Mouse (Mus musculus): Measurements from ENCODE around the gene Tnfrsf25. TPM values are rescaled to one million over a fixed set of nuclear protein-coding genes. Genes with fewer than 3 reads are reported as not detected.
A peak's percentile ranks its signal among the peaks of the same experiment; 100 is the strongest.

Gene Tnfrsf25
- polyA plus RNA-seq, 1 experiment from 2014 or later: 0.94 TPM

GRCm38 (mm10) chr4:152108673-152109072 lies 7.1 kb upstream of the Tnfrsf25 start:
- Histone ChIP-seq H3K36me3 (peaks cover 50% of the 10 kb centered on the region), H3K9me3 (replicated peaks) (no peaks in the 10 kb centered on the region), H3K27me3 (peaks cover 1% of the 10 kb centered on the region; the same call in 1 of the 2 replicates), H3K27ac (no peak overlapping the region), H3K4me2 (peak overlapping the region; percentile 68; the same call in 1 of the 2 replicates), H3K4me3 (peak overlapping the region; percentile 39; the same call in 1 of the 2 replicates), H3K9ac (no peak overlapping the region), H3K4me1 (replicated peaks) (peaks cover 18% of the 10 kb centered on the region)
- ATAC-seq (replicated peaks; ENCODE audit: insufficient number of reproducible peaks, insufficient read depth, low FRiP score, low read depth): no peak
- WGBS: 86% methylated on average over 5 of the region's 5 CpGs

DNA sequence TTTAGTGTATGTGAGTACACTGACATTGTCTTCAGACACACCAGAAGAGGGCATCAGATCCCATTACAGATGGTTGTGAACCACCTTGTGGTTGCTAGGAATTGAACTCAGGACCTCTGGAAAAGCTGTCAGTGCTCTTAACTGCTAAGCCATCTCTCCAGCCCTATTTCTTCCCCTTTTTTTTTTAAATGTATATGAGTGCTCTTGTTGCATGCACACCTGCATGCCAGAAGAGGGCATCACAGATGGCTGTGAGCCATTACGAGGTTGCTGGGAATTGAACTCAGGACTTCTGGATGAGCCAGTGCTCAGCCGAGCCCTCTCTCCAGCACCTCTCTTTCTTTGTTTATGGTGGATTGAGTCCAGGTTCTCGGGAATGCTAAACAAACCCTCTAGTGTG lies 6.2 kb upstream of the Tnfrsf25 start:
- Histone ChIP-seq H3K4me1 (replicated peaks) (peaks cover 18% of the 10 kb centered on the region), H3K4me2 (no peak overlapping the region), H3K27me3 (peaks cover 9% of the 10 kb centered on the region), H3K4me3 (no peak overlapping the region), H3K9me3 (replicated peaks) (no peaks in the 10 kb centered on the region), H3K27ac (no peak overlapping the region), H3K36me3 (peaks cover 49% of the 10 kb centered on the region), H3K9ac (no peak overlapping the region)
- ATAC-seq (replicated peaks; ENCODE audit: insufficient number of reproducible peaks, insufficient read depth, low FRiP score, low read depth): no peak
- 75% methylated on average over 3 of the region's 3 CpGs for WGBS

DNA sequence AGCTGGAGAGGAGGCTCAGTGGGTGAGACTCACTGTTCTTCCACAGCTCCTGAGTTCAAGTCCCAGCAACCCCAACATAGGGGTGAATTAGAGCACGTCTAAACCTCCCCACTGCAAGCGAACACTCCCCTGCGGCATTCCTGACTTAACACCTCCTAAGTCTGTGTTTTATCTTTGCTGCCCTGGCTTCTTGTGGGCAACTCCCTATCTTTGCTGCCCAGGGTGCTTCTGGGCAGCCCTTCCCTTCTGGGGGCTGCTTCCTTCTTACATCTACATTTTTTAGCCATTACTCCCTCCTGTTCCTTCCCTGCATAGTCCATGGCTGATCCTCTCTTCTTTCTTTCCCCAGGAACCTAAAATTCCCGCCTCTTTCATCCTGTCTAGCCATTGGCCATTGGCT lies 5.0 kb upstream of the Tnfrsf25 start:
- peaks cover 25% of the 10 kb centered on the region for H3K4me1 ChIP-seq (replicated peaks)
- no peak overlapping the region for H3K27ac ChIP-seq
- H3K9me3 ChIP-seq (replicated peaks): no peaks in the 10 kb centered on the region
- peaks cover 50% of the 10 kb centered on the region for H3K36me3 ChIP-seq
- H3K4me2 ChIP-seq: no peak overlapping the region
- no peak overlapping the region for H3K9ac ChIP-seq
- no peak for ATAC-seq (replicated peaks; ENCODE audit: insufficient number of reproducible peaks, insufficient read depth, low FRiP score, low read depth)
- WGBS: 62% methylated on average over 4 of the region's 4 CpGs
- H3K27me3 ChIP-seq: peaks cover 21% of the 10 kb centered on the region
- no peak overlapping the region for H3K4me3 ChIP-seq

DNA sequence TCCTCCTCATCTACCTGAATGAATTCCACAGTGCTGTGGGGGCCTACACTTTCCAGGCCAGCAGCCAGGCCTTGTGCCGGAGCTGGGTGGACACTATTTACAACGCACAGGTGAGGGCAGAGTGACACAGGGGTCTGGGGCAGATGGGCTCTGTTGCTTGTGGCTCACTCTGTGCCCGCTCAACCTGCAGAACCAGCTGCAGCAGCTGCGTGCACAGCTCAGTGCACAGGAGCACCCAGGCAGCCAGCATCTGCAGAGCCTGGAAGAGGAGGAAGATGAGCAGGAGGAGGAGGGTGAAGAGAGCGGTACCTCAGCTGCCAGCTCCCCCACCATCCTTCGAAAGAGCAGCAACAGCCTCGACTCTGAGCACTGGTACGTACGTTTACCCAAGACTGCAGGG lies 3.4 kb upstream of the Tnfrsf25 start:
- Histone ChIP-seq H3K27me3 (peaks cover 38% of the 10 kb centered on the region), H3K36me3 (peaks cover 44% of the 10 kb centered on the region), H3K9ac (no peak overlapping the region), H3K4me3 (no peak overlapping the region), H3K27ac (no peak overlapping the region), H3K9me3 (replicated peaks) (no peaks in the 10 kb centered on the region), H3K4me1 (replicated peaks) (peaks cover 29% of the 10 kb centered on the region), H3K4me2 (no peak overlapping the region)
- no peak for ATAC-seq (replicated peaks; ENCODE audit: insufficient number of reproducible peaks, insufficient read depth, low FRiP score, low read depth)
- 88% methylated on average over 9 of the region's 9 CpGs for WGBS

- H3K9ac ChIP-seq: no peak overlapping the region
- H3K27ac ChIP-seq: no peak overlapping the region
- peaks cover 15% of the 10 kb centered on the region for H3K4me1 ChIP-seq (replicated peaks)
- no peak for ATAC-seq (replicated peaks; ENCODE audit: insufficient number of reproducible peaks, insufficient read depth, low FRiP score, low read depth)
- peaks cover 55% of the 10 kb centered on the region for H3K27me3 ChIP-seq
- H3K4me3 ChIP-seq: no peak overlapping the region
- H3K4me2 ChIP-seq: no peak overlapping the region
- H3K36me3 ChIP-seq: peaks cover 42% of the 10 kb centered on the region
- 74% methylated on average over 16 of the region's 16 CpGs for WGBS
- H3K9me3 ChIP-seq (replicated peaks): no peaks in the 10 kb centered on the region
Observed at GRCm38 (mm10) chr4:152114080-152114479, 1.7 kb upstream of the Tnfrsf25 start.

DNA sequence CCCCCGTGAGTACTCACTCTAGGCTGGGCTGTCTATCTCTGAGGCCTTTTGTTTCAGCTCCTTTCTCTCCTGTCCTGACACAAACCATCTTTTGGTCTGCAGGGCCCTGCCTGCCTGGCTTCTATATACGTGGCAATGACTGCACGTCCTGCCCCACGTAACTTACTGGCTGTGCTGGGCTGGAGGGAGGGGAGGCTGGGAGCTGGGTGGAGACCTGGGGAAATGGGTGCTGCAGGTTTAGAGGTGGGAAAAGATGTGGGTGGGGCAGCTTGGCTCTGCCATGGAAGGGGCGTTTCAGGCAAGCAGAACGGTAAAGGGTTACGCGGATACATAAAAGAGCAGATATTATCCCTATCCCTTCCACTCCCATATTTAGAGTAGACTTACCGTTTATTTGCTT lies 1.8 kb downstream of the Tnfrsf25 start:
- H3K9me3 ChIP-seq (replicated peaks): no peaks in the 10 kb centered on the region
- H3K4me1 ChIP-seq (replicated peaks): peaks cover 37% of the 10 kb centered on the region
- H3K36me3 ChIP-seq: peaks cover 19% of the 10 kb centered on the region
- no peak overlapping the region for H3K9ac ChIP-seq
- H3K4me2 ChIP-seq: no peak overlapping the region
- H3K27ac ChIP-seq: no peak overlapping the region
- peaks cover 90% of the 10 kb centered on the region for H3K27me3 ChIP-seq
- 70% methylated on average over 9 of the region's 9 CpGs for WGBS
- no peak overlapping the region for H3K4me3 ChIP-seq
- no peak for ATAC-seq (replicated peaks; ENCODE audit: insufficient number of reproducible peaks, insufficient read depth, low FRiP score, low read depth)

- no peak for ATAC-seq (replicated peaks; ENCODE audit: insufficient number of reproducible peaks, insufficient read depth, low FRiP score, low read depth)
- Histone ChIP-seq H3K27ac (no peak overlapping the region), H3K9ac (no peak overlapping the region), H3K4me3 (peak overlapping the region; percentile 37), H3K27me3 (peaks cover 100% of the 10 kb centered on the region), H3K4me2 (peak overlapping the region; percentile 60), H3K4me1 (replicated peaks) (peaks cover 40% of the 10 kb centered on the region), H3K36me3 (peaks cover 4% of the 10 kb centered on the region; the same call in 1 of the 2 replicates), H3K9me3 (replicated peaks) (no peaks in the 10 kb centered on the region)
- WGBS: 8% methylated on average over 39 of the region's 39 CpGs
Observed at GRCm38 (mm10) chr4:152119396-152120292, 3.9 kb downstream of the Tnfrsf25 start.

DNA sequence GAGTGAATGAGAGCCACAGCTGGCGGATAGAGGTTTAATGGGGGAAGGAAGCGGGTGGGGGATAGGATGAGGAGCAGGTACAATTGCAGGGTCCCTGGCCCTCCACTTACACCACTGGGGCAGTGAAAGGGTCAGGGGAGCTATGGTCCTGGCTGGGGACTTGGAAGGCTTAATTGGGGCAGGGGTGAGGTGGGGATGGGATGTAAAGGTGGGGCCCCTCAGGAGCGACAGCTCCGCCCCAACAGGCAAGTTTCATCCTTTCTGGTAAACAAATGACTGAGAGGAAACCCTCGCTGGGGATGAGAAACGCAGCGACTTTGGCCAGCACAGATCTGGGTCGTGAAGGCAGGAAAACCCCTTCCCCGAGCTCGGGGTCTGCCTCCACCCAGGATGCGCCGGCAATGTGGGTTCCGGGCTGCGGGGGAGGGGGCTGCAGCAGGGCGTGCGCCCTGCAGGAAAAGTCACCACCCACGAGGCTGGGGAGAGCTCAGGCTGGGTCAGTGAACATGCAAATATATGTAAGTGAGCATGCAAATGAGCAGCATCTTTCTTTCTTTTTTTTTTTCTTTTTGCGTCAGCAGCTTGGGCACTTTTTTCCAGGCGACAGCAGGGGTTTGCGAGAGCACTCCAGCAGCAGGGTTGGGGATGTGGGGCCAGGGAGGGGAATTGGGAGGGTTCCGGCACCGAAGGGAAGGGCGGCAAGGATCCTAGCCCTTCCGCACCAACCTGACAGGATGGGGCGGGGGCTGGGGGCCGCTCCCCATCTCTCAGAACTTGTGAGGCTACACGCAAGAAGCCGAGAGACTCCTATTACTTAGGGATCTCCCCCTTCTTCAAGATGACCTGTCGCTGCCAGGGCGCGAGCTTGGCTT lies 4.8 kb downstream of the Tnfrsf25 start:
- Histone ChIP-seq H3K36me3 (no peaks in the 10 kb centered on the region), H3K4me3 (peak overlapping the region; percentile 37), H3K27me3 (peaks cover 100% of the 10 kb centered on the region), H3K9me3 (replicated peaks) (no peaks in the 10 kb centered on the region), H3K4me1 (replicated peaks) (peaks cover 43% of the 10 kb centered on the region), H3K4me2 (peak overlapping the region; percentile 60), H3K9ac (no peak overlapping the region), H3K27ac (no peak overlapping the region)
- ATAC-seq (replicated peaks; ENCODE audit: insufficient number of reproducible peaks, insufficient read depth, low FRiP score, low read depth): no peak
- 3% methylated on average over 31 of the region's 31 CpGs for WGBS

GRCm38 (mm10) chr4:152121183-152121505 lies 5.4 kb downstream of the Tnfrsf25 start:
- no peaks in the 10 kb centered on the region for H3K9me3 ChIP-seq (replicated peaks)
- H3K4me1 ChIP-seq (replicated peaks): peaks cover 43% of the 10 kb centered on the region
- peaks cover 100% of the 10 kb centered on the region for H3K27me3 ChIP-seq
- H3K4me3 ChIP-seq: peak overlapping the region; percentile 37
- H3K27ac ChIP-seq: no peak overlapping the region
- H3K36me3 ChIP-seq: no peaks in the 10 kb centered on the region
- no peak overlapping the region for H3K9ac ChIP-seq
- 2% methylated on average over 12 of the region's 12 CpGs for WGBS
- no peak for ATAC-seq (replicated peaks; ENCODE audit: insufficient number of reproducible peaks, insufficient read depth, low FRiP score, low read depth)
- peak overlapping the region; percentile 60 for H3K4me2 ChIP-seq

DNA sequence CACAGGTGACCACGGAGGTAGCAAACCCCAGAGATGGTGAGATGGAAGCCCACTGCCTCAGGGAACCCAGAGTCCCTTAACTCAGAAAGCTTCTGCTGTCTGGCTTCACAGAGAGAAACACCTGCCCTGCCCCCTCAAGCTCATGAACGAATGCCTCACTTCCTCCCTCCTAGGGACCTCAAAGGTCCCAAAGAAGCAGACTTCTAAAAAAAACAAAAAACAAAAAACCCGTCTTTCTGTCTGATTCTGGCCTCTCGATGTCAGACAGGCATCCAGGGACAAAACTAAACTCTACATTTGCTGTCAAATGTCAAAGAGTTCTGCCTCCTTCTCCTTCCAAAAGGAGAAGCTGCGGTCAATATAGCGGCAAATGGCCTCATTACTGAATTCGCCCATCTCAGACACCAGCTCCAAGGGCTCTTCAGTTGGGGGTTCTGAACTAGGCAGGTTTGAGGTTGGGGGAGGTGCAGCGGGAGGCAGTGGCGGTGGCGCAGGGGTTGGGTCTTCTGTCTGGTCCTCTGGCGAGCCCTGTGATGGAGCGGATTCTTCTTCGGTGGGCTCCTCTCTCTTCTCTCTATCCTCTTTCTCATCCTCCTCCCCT lies 8.7 kb downstream of the Tnfrsf25 start:
- no peak for ATAC-seq (replicated peaks; ENCODE audit: insufficient number of reproducible peaks, insufficient read depth, low FRiP score, low read depth)
- Histone ChIP-seq H3K4me3 (peak overlapping the region; percentile 44), H3K9ac (no peak overlapping the region), H3K4me2 (peak overlapping the region; percentile 74), H3K9me3 (replicated peaks) (no peaks in the 10 kb centered on the region), H3K27ac (no peak overlapping the region), H3K27me3 (peaks cover 100% of the 10 kb centered on the region), H3K4me1 (replicated peaks) (peaks cover 46% of the 10 kb centered on the region), H3K36me3 (no peaks in the 10 kb centered on the region)
- WGBS: 22% methylated on average over 13 of the region's 13 CpGs
